Comparison of ENCODE assay signal across 30 mouse cellular contexts in genomic region chr7:46597006-46597405, GRCm38 (mm10).
"Had no signal": no experiment of that assay in that cellular context is flagged by ENCODE, and none has a peak within 500 bp of the region (broad histone marks: within the 10 kb centered on the region; RNA-seq: fewer than 3 reads in every experiment).

No protein-coding gene starts in this region.

- DNase-seq: left cerebral cortex, postnatal 4 days; liver; liver, embryonic 13.5 days; liver, postnatal 0 days; lung, adult 18-20 months; lung, adult 2 months; lung, embryonic 14.5 days; lung, postnatal 10 days; lung, postnatal 14 days; lung, postnatal 36 days; lung, postnatal 4 days; midbrain, embryonic 14.5 days had no signal

- H3K4me3 ChIP-seq: left cerebral cortex, adult 2 months; limb, embryonic 10.5 days; limb, embryonic 12.5 days; limb, embryonic 13.5 days; limb, embryonic 15.5 days; liver, embryonic 12.5 days; liver, embryonic 13.5 days; liver, embryonic 15.5 days; lung, embryonic 15.5 days; megakaryocyte, embryonic 14.5 days; midbrain, embryonic 12.5 days; midbrain, embryonic 13.5 days; midbrain, embryonic 15.5 days; myocyte had no signal

- H3K9ac ChIP-seq: limb, embryonic 12.5 days; limb, embryonic 13.5 days; limb, embryonic 15.5 days; liver, embryonic 12.5 days; liver, embryonic 13.5 days; liver, embryonic 14.5 days; liver, embryonic 15.5 days; liver, postnatal 0 days; lung, embryonic 14.5 days; lung, embryonic 15.5 days; midbrain, embryonic 12.5 days; midbrain, embryonic 13.5 days; midbrain, embryonic 15.5 days had no signal

- H3K36me3 ChIP-seq: limb, embryonic 10.5 days; limb, embryonic 12.5 days; limb, embryonic 13.5 days; limb, embryonic 15.5 days; liver, embryonic 12.5 days; liver, embryonic 13.5 days; liver, embryonic 15.5 days; lung, embryonic 15.5 days; midbrain, embryonic 12.5 days; midbrain, embryonic 15.5 days had no signal

- H3K4me2 ChIP-seq: limb, embryonic 12.5 days; limb, embryonic 13.5 days; limb, embryonic 15.5 days; liver, embryonic 11.5 days; liver, embryonic 12.5 days; liver, embryonic 13.5 days; liver, embryonic 15.5 days; lung, embryonic 14.5 days; lung, embryonic 15.5 days; midbrain, embryonic 12.5 days; midbrain, embryonic 13.5 days; midbrain, embryonic 15.5 days had no signal

- H3K4me1 ChIP-seq: liver, embryonic 12.5 days; liver, embryonic 13.5 days; liver, embryonic 15.5 days; lung, embryonic 15.5 days had no signal

- H3K27me3 ChIP-seq: limb, embryonic 12.5 days; limb, embryonic 13.5 days; limb, embryonic 15.5 days; liver, embryonic 12.5 days; liver, embryonic 13.5 days; liver, embryonic 15.5 days; lung, embryonic 15.5 days; megakaryocyte, embryonic 14.5 days; midbrain, embryonic 12.5 days; midbrain, embryonic 13.5 days; midbrain, embryonic 15.5 days had no signal

- H3K27ac ChIP-seq: left cerebral cortex, adult 2 months; limb, embryonic 10.5 days; limb, embryonic 12.5 days; limb, embryonic 13.5 days; limb, embryonic 15.5 days; liver, embryonic 12.5 days; liver, embryonic 13.5 days; liver, embryonic 14.5 days; liver, embryonic 15.5 days; lung, embryonic 15.5 days; macrophage; midbrain, embryonic 12.5 days; midbrain, embryonic 13.5 days; midbrain, embryonic 15.5 days had no signal

- ATAC-seq: liver, embryonic 12.5 days; liver, postnatal 0 days; lung, postnatal 0 days; midbrain, embryonic 13.5 days; midbrain, embryonic 15.5 days; midbrain, embryonic 16.5 days had no signal

- H3K9me3 ChIP-seq: limb, embryonic 10.5 days; limb, embryonic 12.5 days; limb, embryonic 13.5 days; limb, embryonic 15.5 days; liver, embryonic 12.5 days; liver, embryonic 13.5 days; liver, embryonic 15.5 days; lung, embryonic 15.5 days; midbrain, embryonic 12.5 days; midbrain, embryonic 13.5 days; midbrain, embryonic 15.5 days had no signal
